Mouse (Mus musculus) lung, postnatal 0 days (tissue): ENCODE measurements around the gene Abraxas2. TPM values are rescaled to one million over a fixed set of nuclear protein-coding genes. Genes with fewer than 3 reads are reported as not detected.

Experiments used
- ATAC-seq: fragments of 200-750 bp; cut with Nextera tagmentation; 2 replicates; pipeline ENCODE4 v1.8.0; 2017; ENCODE audit warnings: moderate library complexity
- DNase-seq: peaks from one replicate; pipeline ENCODE4 v3.0.0-alpha.2; 2016; ENCODE audit warnings: low spot score
- H3K27ac ChIP-seq: fragments of 300-500 bp; sonication (generic); 2 replicates; pipeline ENCODE4 v1.5.1; 2014; ENCODE audit warnings: antibody characterized with exemption, mild to moderate bottlenecking, low read length, mixed read lengths
- H3K27me3 ChIP-seq: fragments of 300-500 bp; sonication (generic); replicated peaks from 2 replicates; pipeline ENCODE4 v1.6.1; 2014; ENCODE audit warnings: low read length, mixed read lengths; ENCODE audit not compliant: insufficient read depth
- H3K36me3 ChIP-seq: fragments of 300-500 bp; sonication (generic); 2 replicates; pipeline ENCODE4 v1.6.1; 2014; ENCODE audit warnings: low read length, mixed read lengths; ENCODE audit not compliant: insufficient read depth
- H3K4me1 ChIP-seq: fragments of 300-500 bp; sonication (generic); 2 replicates; pipeline ENCODE4 v1.6.1; 2014; ENCODE audit warnings: antibody characterized with exemption, low read depth, low read length, mixed read lengths; ENCODE audit not compliant: insufficient read depth
- H3K4me2 ChIP-seq: fragments of 300-500 bp; sonication (generic); replicated peaks from 2 replicates; pipeline ENCODE4 v1.6.1; 2014; ENCODE audit warnings: low read depth, mild to moderate bottlenecking, low read length, moderate library complexity, mixed read lengths
- H3K4me3 ChIP-seq: fragments of 300-500 bp; sonication (generic); 2 replicates; pipeline ENCODE4 v1.5.1; 2014; ENCODE audit warnings: low read depth, low read length
- H3K9ac ChIP-seq: fragments of 300-500 bp; sonication (generic); replicated peaks from 2 replicates; pipeline ENCODE4 v1.6.1; 2014; ENCODE audit warnings: low read depth, mild to moderate bottlenecking
- H3K9me3 ChIP-seq: fragments of 300-500 bp; sonication (generic); 2 replicates; pipeline ENCODE4 v1.6.1; 2016; ENCODE audit warnings: low read length, mixed read lengths
- CTCF ChIP-seq: IDR thresholded peaks from 2 replicates; pipeline ENCODE4 v1.5.1; 2016; ENCODE audit warnings: antibody characterized with exemption, mild to moderate bottlenecking
- EP300 ChIP-seq: IDR thresholded peaks from 2 replicates; pipeline ENCODE4 v1.6.1; 2016; ENCODE audit warnings: antibody characterized with exemption, mild to moderate bottlenecking, control low read depth
- WGBS: fragments of 180-500 bp; shearing (Covaris S2); extraction: QIAGEN DNeasy Blood & Tissue Kit; methylation state at CpG from one replicate; pipeline ENCODE4 v1.1.7; 2014; 5-methylcytosine and 5-hydroxymethylcytosine counted together
- polyA plus RNA-seq: library from polyadenylated mRNA; unstranded; fragments of >200 nt; fragmentation: Nextera tagmentation; extraction: Ambion mirVana; gene quantifications from 2 replicates; pipeline ENCODE4 v1.2.1, GENCODE M21; 2015

Abraxas2 gene
- polyA plus RNA-seq, 1 experiment from 2014 or later, result 26.7 TPM

DNA sequence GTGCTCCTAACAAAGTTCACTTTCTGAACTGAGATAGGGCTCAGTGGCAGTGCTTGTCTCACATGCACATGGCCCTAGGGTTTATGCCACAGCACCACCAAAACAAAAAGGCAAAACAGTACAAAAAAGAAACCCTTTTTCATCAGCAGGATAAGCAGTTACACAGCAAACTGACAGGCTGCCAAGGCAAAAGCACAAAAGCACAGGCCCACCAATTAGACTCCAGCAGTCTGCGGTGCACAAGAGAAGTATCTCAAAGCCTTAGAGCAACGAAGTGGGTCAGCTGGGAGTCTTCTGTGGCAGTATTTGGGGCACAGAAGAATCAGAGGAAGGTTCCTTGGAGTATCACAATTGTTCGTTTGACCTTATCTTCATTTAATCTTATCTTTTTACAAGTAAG, 38.3 kb upstream of the Abraxas2 start:
- Histone ChIP-seq H3K27ac (no peak overlapping the region), H3K4me3 (no peak overlapping the region), H3K9me3 (no peaks in the 10 kb centered on the region), H3K27me3 (no peaks in the 10 kb centered on the region), H3K36me3 (peaks cover 4% of the 10 kb centered on the region; the same call in 1 of the 2 replicates), H3K9ac (no peak overlapping the region), H3K4me2 (no peak overlapping the region), H3K4me1 (no peaks in the 10 kb centered on the region)
- ATAC-seq (no peak), DNase-seq (no peak)
- WGBS, result 67% methylated on average over 3 of the region's 3 CpGs
- TF ChIP-seq EP300, result no peak
- no peak for TF ChIP-seq CTCF

GRCm38 (mm10) chr7:132823832-132824231, 35.2 kb upstream of the Abraxas2 start:
- Histone ChIP-seq H3K4me2 (no peak overlapping the region), H3K27ac (no peak overlapping the region), H3K4me1 (no peaks in the 10 kb centered on the region), H3K9ac (no peak overlapping the region), H3K36me3 (peaks cover 4% of the 10 kb centered on the region; the same call in 1 of the 2 replicates), H3K27me3 (no peaks in the 10 kb centered on the region), H3K4me3 (no peak overlapping the region), H3K9me3 (no peaks in the 10 kb centered on the region)
- DNase-seq (no peak), ATAC-seq (no peak)
- no peak for TF ChIP-seq CTCF
- TF ChIP-seq EP300, result no peak

DNA sequence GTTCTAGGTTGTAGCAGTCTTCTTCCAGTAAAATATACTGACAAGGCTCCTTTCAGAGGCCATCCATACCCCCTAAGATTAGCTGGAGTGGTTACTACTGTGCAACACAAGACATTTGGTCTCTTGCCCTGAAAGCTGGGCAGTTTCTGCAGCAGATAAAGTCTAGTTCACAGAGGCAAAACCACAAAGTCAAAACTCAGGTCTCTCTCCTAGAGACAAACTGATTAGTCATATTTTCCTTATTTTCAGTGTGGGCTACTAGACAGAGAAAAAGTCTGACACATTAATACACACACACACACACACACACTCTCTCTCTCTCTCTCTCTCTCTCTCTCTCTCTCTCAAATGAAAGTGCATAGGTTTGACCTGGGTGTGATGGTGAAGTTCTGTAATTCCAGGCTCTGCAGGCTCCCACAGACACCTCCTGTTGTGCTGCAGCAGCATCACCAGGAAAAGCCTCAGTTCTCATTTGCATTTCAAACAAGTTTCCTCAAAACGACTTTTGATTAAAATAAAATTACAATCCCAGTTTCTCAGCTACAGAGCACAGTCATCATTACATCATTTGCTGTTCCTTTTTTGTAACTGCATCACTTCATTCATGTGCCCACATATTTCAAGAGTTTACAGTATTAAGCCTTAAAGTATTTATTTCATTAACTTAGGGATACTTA, 34.5 kb upstream of the Abraxas2 start:
- DNase-seq (no peak), ATAC-seq (no peak)
- Histone ChIP-seq H3K27me3 (no peaks in the 10 kb centered on the region), H3K27ac (no peak overlapping the region), H3K4me3 (no peak overlapping the region), H3K9ac (no peak overlapping the region), H3K4me1 (no peaks in the 10 kb centered on the region), H3K36me3 (peaks cover 4% of the 10 kb centered on the region; the same call in 1 of the 2 replicates), H3K9me3 (no peaks in the 10 kb centered on the region), H3K4me2 (no peak overlapping the region)
- TF ChIP-seq CTCF (no peak), EP300 (no peak)
- 19% methylated on average over 1 of the region's 1 CpGs for WGBS

DNA sequence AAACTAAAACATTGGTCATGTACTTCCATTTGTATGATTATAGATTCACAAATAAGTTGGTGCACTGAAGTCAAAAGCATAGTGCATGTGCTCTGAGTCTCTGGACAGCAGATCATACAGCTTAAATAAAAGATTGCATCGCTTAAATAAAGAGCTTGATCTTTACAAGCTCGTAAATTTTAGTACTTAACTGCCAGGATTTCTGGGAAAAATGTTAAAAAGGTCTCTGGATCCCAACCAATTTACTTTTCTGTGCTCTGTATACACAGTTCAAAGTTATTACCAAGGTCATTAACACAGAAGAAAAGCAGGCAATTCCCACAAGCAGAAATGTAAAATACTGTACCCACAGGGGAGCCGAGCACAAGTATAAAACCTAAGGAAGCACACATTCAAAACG, 28.1 kb upstream of the Abraxas2 start:
- DNase-seq (no peak), ATAC-seq (no peak)
- H3K27me3 ChIP-seq, result no peaks in the 10 kb centered on the region
- 85% methylated on average over 4 of the region's 4 CpGs for WGBS
- H3K9ac ChIP-seq, result no peak overlapping the region
- H3K4me1 ChIP-seq, result no peaks in the 10 kb centered on the region
- no peak overlapping the region for H3K4me3 ChIP-seq
- TF ChIP-seq EP300, result no peak
- TF ChIP-seq CTCF, result no peak
- no peaks in the 10 kb centered on the region for H3K9me3 ChIP-seq
- peaks cover 7% of the 10 kb centered on the region; the same call in 1 of the 2 replicates for H3K36me3 ChIP-seq
- no peak overlapping the region for H3K4me2 ChIP-seq
- H3K27ac ChIP-seq, result no peak overlapping the region

DNA sequence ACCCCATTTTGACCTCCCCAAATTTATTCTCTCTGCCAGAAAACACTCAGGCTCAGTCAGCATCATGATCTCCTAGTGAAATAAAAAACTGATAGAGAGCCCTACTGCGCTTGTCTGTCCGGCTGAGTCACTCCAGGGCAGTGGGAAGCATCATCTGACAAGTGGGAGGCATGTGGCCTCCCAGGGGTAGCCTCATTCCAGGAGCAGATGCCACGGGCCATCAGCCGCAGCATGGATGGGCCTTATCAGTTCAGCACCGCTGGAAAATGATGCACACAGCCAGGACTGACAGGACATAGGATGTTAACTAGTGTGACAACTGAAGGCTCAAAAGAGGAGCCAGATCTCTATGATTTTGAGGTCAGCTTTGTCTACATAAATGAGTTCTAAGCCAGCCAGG, 17.7 kb upstream of the Abraxas2 start:
- TF ChIP-seq CTCF (no peak), EP300 (no peak)
- no peak for ATAC-seq
- 65% methylated on average over 5 of the region's 5 CpGs for WGBS
- Histone ChIP-seq H3K4me3 (no peak overlapping the region), H3K27me3 (no peaks in the 10 kb centered on the region), H3K27ac (no peak overlapping the region), H3K4me2 (no peak overlapping the region), H3K9me3 (no peaks in the 10 kb centered on the region), H3K9ac (no peak overlapping the region), H3K4me1 (no peaks in the 10 kb centered on the region), H3K36me3 (no peaks in the 10 kb centered on the region)
- no peak for DNase-seq

DNA sequence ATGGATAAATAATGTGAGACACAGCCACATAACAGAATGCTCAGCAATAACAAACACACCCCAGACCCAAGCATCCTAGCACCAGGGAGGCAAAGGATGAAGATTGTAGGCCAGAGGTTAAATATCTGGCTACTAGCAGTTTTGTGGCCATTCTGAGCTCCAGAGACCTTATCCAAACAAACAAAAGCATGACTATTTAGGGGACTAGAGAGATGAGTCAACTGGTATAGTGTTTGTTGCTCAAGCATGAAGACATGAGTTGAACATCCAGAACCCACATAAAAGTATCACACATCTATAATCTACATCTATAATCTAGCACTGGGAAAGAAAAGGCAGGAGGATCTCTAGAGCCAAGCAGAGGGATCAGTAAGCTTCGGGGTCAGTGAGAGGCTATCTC, 16.6 kb upstream of the Abraxas2 start:
- H3K4me2 ChIP-seq, result no peak overlapping the region
- no peaks in the 10 kb centered on the region for H3K36me3 ChIP-seq
- no peak overlapping the region for H3K27ac ChIP-seq
- ATAC-seq (no peak), DNase-seq (no peak)
- no peaks in the 10 kb centered on the region for H3K9me3 ChIP-seq
- WGBS, result 100% methylated on average over 1 of the region's 1 CpGs
- H3K4me3 ChIP-seq, result no peak overlapping the region
- no peak overlapping the region for H3K9ac ChIP-seq
- H3K27me3 ChIP-seq, result no peaks in the 10 kb centered on the region
- no peak for TF ChIP-seq EP300
- no peak for TF ChIP-seq CTCF
- H3K4me1 ChIP-seq, result no peaks in the 10 kb centered on the region

DNA sequence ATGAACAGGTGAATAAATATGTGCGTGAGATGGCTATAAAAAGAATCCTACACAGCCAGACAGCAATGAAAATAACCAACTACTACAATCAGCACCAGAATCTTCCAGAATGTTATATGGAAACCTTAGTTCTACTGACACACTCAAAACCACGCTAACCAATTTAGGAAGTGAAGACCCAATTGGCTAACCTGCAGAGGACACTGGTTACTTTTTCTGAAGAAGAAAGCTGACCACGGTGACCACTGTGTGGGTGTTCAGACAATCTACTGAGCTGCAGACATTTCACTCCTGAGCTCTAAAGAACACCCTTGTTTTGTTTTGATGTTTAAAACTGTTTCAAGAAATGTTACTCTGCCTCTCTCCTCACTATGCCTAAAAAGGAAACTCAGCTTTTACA, 15.9 kb upstream of the Abraxas2 start:
- H3K4me1 ChIP-seq, result no peaks in the 10 kb centered on the region
- WGBS, result 98% methylated on average over 3 of the region's 3 CpGs
- H3K36me3 ChIP-seq, result no peaks in the 10 kb centered on the region; the same call in 1 of the 2 replicates
- no peak overlapping the region for H3K4me2 ChIP-seq
- H3K27ac ChIP-seq, result no peak overlapping the region
- H3K27me3 ChIP-seq, result no peaks in the 10 kb centered on the region
- ATAC-seq (no peak), DNase-seq (no peak)
- no peak overlapping the region for H3K4me3 ChIP-seq
- no peak overlapping the region for H3K9ac ChIP-seq
- no peak for TF ChIP-seq CTCF
- no peak for TF ChIP-seq EP300
- no peaks in the 10 kb centered on the region for H3K9me3 ChIP-seq
